Mouse (Mus musculus) stomach, embryonic 16.5 days (tissue): ENCODE measurements around the gene Creb3. TPM values are rescaled to one million over a fixed set of nuclear protein-coding genes. Genes with fewer than 3 reads are reported as not detected.
"Not testable (repeated sequence)": the region's sequence is repeated elsewhere in the genome, so short reads cannot be mapped to it uniquely, and the experiment has no call there.

Experiments
- ATAC-seq: fragments of 200-750 bp; cut with Nextera tagmentation; 2 replicates; pipeline ENCODE4 v1.8.0; 2017; ENCODE audit warnings: moderate number of reproducible peaks, moderate TSS enrichment; ENCODE audit not compliant: insufficient read depth, low FRiP score
- H3K27ac ChIP-seq: fragments of 300-500 bp; sonication (generic); 2 replicates; pipeline ENCODE4 v1.5.1; 2014; ENCODE audit warnings: low read length
- H3K27me3 ChIP-seq: fragments of 300-500 bp; sonication (generic); 2 replicates; pipeline ENCODE4 v1.6.1; 2014; ENCODE audit warnings: low read length, control low read depth, mixed read lengths; ENCODE audit not compliant: control insufficient read depth, insufficient read depth
- H3K36me3 ChIP-seq: fragments of 300-500 bp; sonication (generic); 2 replicates; pipeline ENCODE4 v1.6.1; 2014; ENCODE audit warnings: low read length; ENCODE audit not compliant: control insufficient read depth, insufficient read depth
- H3K4me1 ChIP-seq: fragments of 300-500 bp; sonication (generic); 2 replicates; pipeline ENCODE4 v1.6.1; 2014; ENCODE audit warnings: low read length, control low read depth, mixed read lengths; ENCODE audit not compliant: control insufficient read depth, insufficient read depth
- H3K4me2 ChIP-seq: fragments of 300-500 bp; sonication (generic); 2 replicates; pipeline ENCODE4 v1.6.1; 2014; ENCODE audit warnings: low read depth, low read length, mixed read lengths
- H3K4me3 ChIP-seq: fragments of 300-500 bp; sonication (generic); replicated peaks from 2 replicates; pipeline ENCODE4 v1.5.1; 2014; ENCODE audit warnings: mild to moderate bottlenecking, low read length
- H3K9ac ChIP-seq: fragments of 300-500 bp; sonication (generic); 2 replicates; pipeline ENCODE4 v1.6.1; 2014; ENCODE audit warnings: low read length
- H3K9me3 ChIP-seq: fragments of 300-500 bp; sonication (generic); replicated peaks from 2 replicates; pipeline ENCODE4 v1.6.1; 2016; ENCODE audit warnings: low read length, control low read depth; ENCODE audit not compliant: control insufficient read depth
- WGBS: fragments of 180-500 bp; shearing (Covaris S2); extraction: QIAGEN DNeasy Blood & Tissue Kit; methylation state at CpG from one replicate; pipeline ENCODE4 v1.1.7; 2014; 5-methylcytosine and 5-hydroxymethylcytosine counted together
- polyA plus RNA-seq: library from polyadenylated mRNA; unstranded; fragments of >200 nt; fragmentation: Nextera tagmentation; extraction: Ambion mirVana; gene quantifications from 2 replicates; pipeline ENCODE4 v1.2.1, GENCODE M21; 2015

Creb3 gene
- polyA plus RNA-seq, 1 experiment from 2014 or later, result 71.4 TPM

DNA sequence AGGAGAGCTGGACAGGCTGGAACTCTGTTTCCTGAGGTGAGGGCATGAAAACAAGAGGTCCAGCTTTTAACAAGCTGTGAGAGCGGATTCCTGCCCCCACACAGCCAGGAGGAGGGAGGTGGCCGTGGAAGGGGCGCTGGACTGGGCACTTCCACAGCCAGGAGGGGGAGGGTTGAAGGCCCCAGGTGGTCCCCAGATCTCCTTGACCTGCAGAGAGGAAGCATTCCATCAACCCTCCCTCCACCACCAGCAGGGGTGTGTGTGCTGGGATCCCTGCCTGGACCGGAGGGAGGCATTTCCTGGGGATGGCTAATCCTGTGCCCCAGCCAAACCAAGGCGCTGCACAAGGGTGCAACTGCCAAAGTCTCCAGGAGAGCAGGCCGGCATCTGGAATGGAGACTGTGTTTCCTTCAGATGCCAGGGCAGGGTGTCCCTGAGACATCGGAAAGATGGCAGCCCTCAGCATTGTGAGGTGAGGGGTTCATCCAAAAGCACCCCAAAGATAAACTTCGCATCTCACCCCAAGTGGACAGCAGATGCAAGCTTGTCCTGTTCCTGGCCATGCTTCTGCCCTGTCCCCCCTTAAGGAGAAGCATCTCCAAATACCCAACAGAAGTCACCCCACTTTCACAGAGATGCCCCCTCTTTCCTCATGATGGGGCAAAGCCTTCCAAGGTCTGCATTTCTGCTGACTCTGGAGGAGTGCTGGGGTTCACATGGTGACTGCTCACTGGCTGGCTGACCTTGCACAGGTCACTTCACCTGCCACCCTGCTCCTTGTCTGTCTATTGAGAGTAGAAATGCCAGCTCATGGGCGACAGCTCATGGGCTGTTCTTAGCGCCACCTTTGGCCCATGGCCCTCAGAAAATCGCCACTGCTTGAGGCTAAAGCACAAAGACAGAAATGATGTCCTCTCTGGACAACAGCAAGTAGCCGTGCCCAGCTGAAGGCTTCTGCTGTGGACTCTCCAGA, 22.6 kb downstream of the Creb3 start, which contains the start of gene Msmp:
Gene Msmp, minus strand, starts transcription at position 51 of the 973 bp plus-strand sequence.
- no peak for ATAC-seq
- Histone ChIP-seq H3K4me1 (peaks cover 4% of the 10 kb centered on the region), H3K27ac (no peak within 1 kb of the TSS), H3K4me3 (no peak within 1 kb of the TSS), H3K9ac (no peak within 1 kb of the TSS), H3K36me3 (peaks cover 19% of the 10 kb centered on the region), H3K4me2 (no peak within 1 kb of the TSS), H3K27me3 (no peaks in the 10 kb centered on the region), H3K9me3 (no peaks in the 10 kb centered on the region)
- WGBS, result 65% methylated on average over 12 of the region's 12 CpGs

DNA sequence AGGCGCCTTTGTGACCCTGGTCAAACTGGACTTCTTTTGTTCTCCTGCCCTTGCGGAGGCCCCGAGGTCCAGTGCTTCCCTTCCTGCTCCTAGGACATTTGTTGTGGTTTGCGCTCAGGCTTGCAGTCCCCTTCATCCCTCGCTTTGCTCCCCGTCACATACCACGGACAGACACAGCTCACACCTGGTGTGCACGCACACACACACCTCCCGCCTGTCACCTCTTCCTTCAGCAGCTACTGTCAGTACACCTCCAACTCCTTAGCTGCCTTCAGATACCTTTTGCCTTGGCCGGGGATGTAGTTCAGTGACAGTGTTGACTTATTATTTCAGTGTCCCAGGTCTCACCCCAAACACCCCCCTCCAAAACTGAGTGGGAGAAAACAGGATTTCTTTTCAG, 23.6 kb downstream of the Creb3 start:
- Histone ChIP-seq H3K27me3 (no peaks in the 10 kb centered on the region), H3K4me2 (no peak overlapping the region), H3K27ac (no peak overlapping the region), H3K4me3 (no peak overlapping the region), H3K4me1 (no peaks in the 10 kb centered on the region), H3K9me3 (no peaks in the 10 kb centered on the region), H3K9ac (no peak overlapping the region), H3K36me3 (peaks cover 19% of the 10 kb centered on the region)
- ATAC-seq, result no peak
- 48% methylated on average over 10 of the region's 10 CpGs for WGBS

DNA sequence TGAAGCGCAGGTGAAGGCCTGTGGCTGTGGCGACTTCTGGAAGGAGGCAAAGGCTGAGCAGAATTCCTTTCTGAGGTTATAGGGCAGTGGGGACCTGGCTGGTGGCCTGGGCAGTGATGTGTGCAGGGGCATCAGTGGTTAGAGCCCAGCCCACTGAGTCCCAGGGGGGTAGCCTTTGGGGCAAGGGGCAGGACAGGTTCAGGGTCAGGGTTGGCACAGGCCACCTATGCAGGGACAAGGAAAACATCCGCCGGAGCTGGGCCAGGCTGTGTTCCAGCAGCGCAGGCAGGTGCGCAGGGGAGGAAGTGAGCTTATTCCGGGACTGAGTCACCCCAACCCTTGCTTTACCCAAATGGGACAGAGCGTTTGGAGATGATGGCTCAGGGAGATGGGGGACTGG, 24.3 kb downstream of the Creb3 start:
- Histone ChIP-seq H3K9ac (no peak overlapping the region), H3K4me2 (no peak overlapping the region), H3K4me3 (no peak overlapping the region), H3K9me3 (no peaks in the 10 kb centered on the region), H3K27ac (no peak overlapping the region), H3K36me3 (peaks cover 13% of the 10 kb centered on the region), H3K27me3 (no peaks in the 10 kb centered on the region), H3K4me1 (no peaks in the 10 kb centered on the region)
- 71% methylated on average over 8 of the region's 8 CpGs for WGBS
- ATAC-seq, result no peak

DNA sequence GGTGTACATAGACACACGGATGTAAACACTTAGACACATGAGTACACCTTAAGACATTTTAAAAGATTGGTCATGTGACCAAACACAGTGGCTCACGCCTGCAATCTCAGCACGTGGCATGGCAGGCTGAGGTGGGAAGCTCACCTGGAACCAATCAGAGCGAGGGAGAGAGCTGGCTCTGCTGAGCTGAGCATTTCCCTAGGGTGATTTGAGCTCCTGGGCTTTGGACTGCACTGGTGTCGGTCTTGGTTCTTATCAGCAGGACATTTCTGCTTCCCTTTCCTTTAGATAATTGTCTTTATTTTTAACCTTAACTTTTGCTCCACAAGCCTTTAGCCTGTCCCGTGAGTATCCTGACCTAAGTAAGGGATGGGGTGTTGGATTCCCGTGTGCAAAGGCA, 25.5 kb downstream of the Creb3 start:
- WGBS, result 49% methylated on average over 7 of the region's 7 CpGs
- Histone ChIP-seq H3K36me3 (peaks cover 10% of the 10 kb centered on the region; the same call in 1 of the 2 replicates), H3K9me3 (no peaks in the 10 kb centered on the region), H3K27me3 (no peaks in the 10 kb centered on the region), H3K4me1 (no peaks in the 10 kb centered on the region), H3K4me2 (no peak overlapping the region), H3K9ac (no peak overlapping the region), H3K27ac (no peak overlapping the region), H3K4me3 (no peak overlapping the region)
- no peak for ATAC-seq

DNA sequence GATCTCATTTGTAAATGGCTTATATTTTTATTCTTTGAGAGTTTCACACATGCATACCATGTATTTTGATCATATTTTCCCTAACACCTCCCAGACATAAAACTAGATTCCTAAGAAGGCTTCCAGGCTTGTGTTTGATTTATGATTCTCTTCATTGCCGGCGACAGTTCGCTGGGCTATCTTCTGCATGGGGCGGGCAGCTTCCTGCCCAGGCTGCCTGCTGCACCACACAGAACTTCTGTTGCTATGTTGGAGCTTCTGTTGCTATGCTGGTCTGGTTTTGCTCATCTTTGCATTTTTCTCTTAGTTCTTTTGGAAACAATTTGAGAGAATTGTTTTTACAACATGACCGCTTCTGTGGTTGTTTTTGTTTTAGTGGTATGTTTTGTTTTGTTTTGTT, 29.4 kb downstream of the Creb3 start:
- no peaks in the 10 kb centered on the region for H3K9me3 ChIP-seq
- H3K4me3 ChIP-seq, result no peak overlapping the region
- H3K4me2 ChIP-seq, result no peak overlapping the region
- WGBS, result 62% methylated on average over 5 of the region's 5 CpGs
- no peaks in the 10 kb centered on the region for H3K4me1 ChIP-seq
- no peak overlapping the region for H3K27ac ChIP-seq
- no peak for ATAC-seq
- no peak overlapping the region for H3K9ac ChIP-seq
- no peaks in the 10 kb centered on the region for H3K27me3 ChIP-seq
- no peaks in the 10 kb centered on the region for H3K36me3 ChIP-seq

DNA sequence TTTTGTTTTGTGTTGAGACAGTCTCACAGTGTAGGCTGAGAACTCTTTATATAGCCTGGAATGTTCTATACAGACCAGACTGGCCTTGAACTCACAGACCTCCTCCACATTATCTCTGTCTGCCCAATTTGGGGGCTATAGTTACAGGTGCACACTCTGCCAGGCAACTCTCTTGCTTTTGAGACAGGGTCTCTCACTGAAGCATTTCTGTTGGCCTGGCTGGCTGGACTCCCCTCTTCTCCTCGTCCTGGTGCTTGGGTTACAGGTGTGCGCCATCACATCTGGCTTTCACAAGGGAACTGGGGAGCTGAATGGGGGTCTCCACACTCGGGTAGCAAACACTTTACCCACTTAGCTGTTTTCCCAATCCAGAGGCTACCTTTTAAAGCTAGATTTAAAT, 29.8 kb downstream of the Creb3 start:
- Histone ChIP-seq H3K4me2 (no peak overlapping the region), H3K27ac (no peak overlapping the region), H3K4me3 (no peak overlapping the region), H3K36me3 (no peaks in the 10 kb centered on the region), H3K9ac (no peak overlapping the region), H3K4me1 (no peaks in the 10 kb centered on the region), H3K27me3 (no peaks in the 10 kb centered on the region), H3K9me3 (no peaks in the 10 kb centered on the region)
- WGBS, result 77% methylated on average over 3 of the region's 3 CpGs
- no peak for ATAC-seq

DNA sequence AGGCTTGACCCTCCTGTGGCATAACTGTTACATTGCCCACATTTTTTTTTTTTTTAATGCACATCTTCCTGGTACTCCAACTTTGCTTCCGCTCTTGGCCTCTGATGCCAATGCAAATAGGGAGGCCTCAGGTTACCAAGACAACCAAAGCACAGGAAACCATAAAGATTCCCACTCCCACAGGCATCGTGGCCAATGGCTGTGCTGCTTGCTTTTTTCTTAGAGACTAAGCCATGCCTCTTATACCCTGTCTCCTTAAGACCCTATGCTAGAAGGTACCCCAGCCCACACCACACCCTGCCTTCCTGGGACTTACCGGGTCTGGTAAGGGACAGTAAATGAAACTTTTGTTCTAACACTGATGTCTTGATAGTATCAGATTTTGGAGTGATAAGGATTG, 31.3 kb downstream of the Creb3 start:
- no peaks in the 10 kb centered on the region for H3K36me3 ChIP-seq
- no peak overlapping the region for H3K27ac ChIP-seq
- no peaks in the 10 kb centered on the region for H3K4me1 ChIP-seq
- WGBS, result 49% methylated on average over 3 of the region's 3 CpGs
- H3K9ac ChIP-seq, result no peak overlapping the region
- H3K9me3 ChIP-seq, result no peaks in the 10 kb centered on the region
- no peak overlapping the region for H3K4me3 ChIP-seq
- no peak for ATAC-seq
- no peak overlapping the region for H3K4me2 ChIP-seq
- H3K27me3 ChIP-seq, result no peaks in the 10 kb centered on the region

DNA sequence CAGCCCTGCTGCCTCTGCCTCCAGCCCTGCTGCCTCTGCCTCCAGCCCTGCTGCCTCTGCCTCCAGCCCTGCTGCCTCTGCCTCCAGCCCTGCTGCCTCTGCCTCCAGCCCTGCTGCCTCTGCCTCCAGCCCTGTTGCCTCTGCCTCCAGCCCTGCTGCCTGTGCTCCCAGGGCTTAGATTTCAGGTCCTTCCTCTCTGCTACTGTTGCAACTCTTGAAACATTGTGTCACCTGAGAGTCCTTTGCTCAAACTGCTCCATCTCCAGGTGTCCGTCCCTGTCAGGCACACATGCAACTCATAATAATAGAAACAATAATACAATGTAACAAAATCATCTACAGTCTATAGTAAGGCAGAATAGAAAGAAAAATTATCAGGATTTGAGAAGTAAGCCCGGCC, 34.5 kb downstream of the Creb3 start:
- not testable (repeated sequence) for H3K9ac ChIP-seq, ATAC-seq, H3K4me1 ChIP-seq, H3K36me3 ChIP-seq, H3K27me3 ChIP-seq, H3K4me3 ChIP-seq, H3K9me3 ChIP-seq, H3K27ac ChIP-seq, H3K4me2 ChIP-seq
- WGBS, result 70% methylated on average over 2 of the region's 2 CpGs

DNA sequence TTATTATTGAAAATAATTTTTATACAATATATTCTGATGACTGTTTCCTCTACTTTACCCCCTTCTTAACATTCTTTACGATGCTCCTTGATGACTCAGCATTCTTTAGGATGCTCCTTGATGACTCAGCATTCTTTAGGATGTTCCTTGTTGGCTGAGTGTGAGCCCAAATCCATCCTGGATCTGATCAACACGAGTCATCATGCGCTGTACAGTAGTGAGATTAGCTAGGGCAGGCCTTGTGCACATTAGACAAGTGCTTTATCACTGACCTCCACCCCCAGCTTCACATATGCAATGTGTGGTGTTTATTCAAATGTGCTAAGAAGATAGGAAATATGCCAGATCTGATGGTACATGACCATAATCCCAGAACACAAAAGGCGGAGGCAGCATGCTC, 36.1 kb downstream of the Creb3 start:
- Histone ChIP-seq H3K27ac (no peak overlapping the region), H3K9ac (no peak overlapping the region), H3K4me3 (no peak overlapping the region), H3K4me2 (no peak overlapping the region), H3K9me3 (no peaks in the 10 kb centered on the region), H3K4me1 (no peaks in the 10 kb centered on the region), H3K36me3 (no peaks in the 10 kb centered on the region), H3K27me3 (no peaks in the 10 kb centered on the region)
- WGBS, result 81% methylated on average over 4 of the region's 4 CpGs
- ATAC-seq, result no peak
